Mouse (Mus musculus) splenic B cell, adult 2 months (primary cell): ENCODE data around the gene Ppfibp1.
"Not testable (repeated sequence)": the region's sequence is repeated elsewhere in the genome, so short reads cannot be mapped to it uniquely, and the experiment has no call there.

ENCODE experiments used
- DNase-seq: peaks from one replicate; pipeline ENCODE4 v3.0.0-alpha.2; 2011; ENCODE audit warnings: low read depth, low spot score
- H3K27me3 ChIP-seq: 2 replicates; pipeline ENCODE4 v1.6.1; 2012; ENCODE audit warnings: mild to moderate bottlenecking, low read length, moderate library complexity, mixed read lengths; ENCODE audit not compliant: control insufficient read depth, poor library complexity, insufficient read depth, severe bottlenecking
- H3K36me3 ChIP-seq: 2 replicates; pipeline ENCODE4 v1.6.1; 2012; ENCODE audit warnings: mild to moderate bottlenecking, low read length, moderate library complexity, mixed read lengths; ENCODE audit not compliant: control insufficient read depth, poor library complexity, insufficient read depth, severe bottlenecking

Gene Ppfibp1

GRCm38 (mm10) chr6:146887958-146888659 lies at the start of gene Ppfibp1:
Gene Ppfibp1 (plus strand): TSS chr6:146888487.
- peak; percentile 90 for DNase-seq
- H3K36me3 ChIP-seq, result no peaks in the 10 kb centered on the region
- no peaks in the 10 kb centered on the region for H3K27me3 ChIP-seq

DNA sequence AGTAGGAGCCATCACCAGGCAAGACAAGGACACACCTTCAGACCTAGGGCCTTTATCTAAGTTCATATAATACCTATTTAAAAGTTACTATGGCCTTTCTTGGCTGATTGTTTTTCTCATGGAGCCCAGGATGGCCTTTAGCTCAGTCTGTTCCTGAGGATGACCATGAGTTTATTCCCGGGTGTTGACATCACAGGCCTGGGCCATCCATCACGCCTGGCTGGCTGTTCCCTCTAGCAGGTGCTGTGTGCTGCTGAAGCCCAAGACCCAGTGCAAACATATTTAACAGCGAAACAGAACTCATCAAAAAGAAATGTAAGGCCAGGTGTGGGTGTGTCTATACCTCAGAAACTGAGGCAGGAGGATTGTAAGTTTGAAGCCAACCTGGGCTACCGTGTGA lies 49.4 kb upstream of the Ppfibp1 start:
- Histone ChIP-seq H3K27me3 (no peaks in the 10 kb centered on the region), H3K36me3 (no peaks in the 10 kb centered on the region)
- no peak for DNase-seq

- Histone ChIP-seq H3K36me3 (no peaks in the 10 kb centered on the region), H3K27me3 (no peaks in the 10 kb centered on the region)
- DNase-seq, result no peak
These were observed 43.4 kb upstream of the Ppfibp1 start for GRCm38 (mm10) chr6:146844867-146845266.

DNA sequence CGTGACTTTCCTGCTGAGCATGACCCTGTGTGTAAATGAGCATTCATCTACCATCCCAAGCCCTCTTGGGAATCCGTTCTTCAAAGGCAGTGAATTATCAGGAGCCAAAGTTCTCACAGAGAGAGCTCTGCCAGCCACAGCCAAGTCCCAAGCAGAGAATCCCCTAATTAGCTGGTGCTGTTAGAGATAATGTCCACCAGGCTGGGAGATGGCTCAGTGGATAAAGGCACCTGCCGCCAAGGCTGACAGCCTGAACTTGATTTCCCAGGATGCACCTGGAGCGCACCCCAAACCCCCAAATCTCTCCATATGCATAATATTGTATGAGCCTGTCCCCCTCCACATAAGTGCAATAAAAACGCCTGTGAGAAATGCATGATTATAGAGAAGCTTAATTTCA lies 42.9 kb upstream of the Ppfibp1 start:
- Histone ChIP-seq H3K27me3 (no peaks in the 10 kb centered on the region), H3K36me3 (no peaks in the 10 kb centered on the region)
- DNase-seq, result no peak

DNA sequence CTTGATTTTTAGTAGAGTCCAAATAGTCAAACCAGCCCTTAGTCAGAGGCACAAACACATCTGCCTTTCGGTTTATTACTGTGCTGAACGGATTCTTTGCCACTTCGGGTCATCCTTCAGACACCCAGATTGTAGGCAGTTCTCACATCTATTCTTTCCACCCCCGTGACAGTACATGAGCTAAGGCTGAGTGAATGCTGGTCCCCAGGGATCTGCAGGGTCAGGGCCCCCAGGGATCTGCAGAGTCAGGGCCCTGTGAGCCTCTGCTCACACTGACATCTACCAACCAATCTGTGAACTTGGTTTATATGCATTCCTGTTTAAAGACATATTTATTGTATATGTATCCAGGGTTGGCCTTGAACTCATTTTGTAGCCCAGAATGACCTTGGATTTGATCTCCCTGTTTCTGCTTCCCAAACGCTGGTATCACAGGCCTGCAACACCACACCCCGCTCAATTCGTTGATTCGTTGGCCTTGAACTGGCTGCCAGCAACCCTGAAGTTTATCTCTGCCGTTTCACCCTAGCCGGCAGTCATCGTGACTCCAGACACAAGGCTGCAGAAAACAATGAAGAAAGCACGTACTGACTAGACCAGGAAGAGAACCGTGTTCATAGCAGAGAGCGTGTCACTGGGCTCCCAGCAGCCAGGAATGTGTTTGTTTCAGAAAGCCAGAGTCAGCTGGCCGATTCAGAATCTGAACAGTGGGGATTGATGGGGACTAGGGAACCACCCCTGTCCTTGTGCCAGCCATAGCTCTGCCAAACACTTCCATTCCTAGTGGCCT lies 42.1 kb upstream of the Ppfibp1 start:
- peak; percentile 29 for DNase-seq
- Histone ChIP-seq H3K27me3 (no peaks in the 10 kb centered on the region), H3K36me3 (no peaks in the 10 kb centered on the region)

DNA sequence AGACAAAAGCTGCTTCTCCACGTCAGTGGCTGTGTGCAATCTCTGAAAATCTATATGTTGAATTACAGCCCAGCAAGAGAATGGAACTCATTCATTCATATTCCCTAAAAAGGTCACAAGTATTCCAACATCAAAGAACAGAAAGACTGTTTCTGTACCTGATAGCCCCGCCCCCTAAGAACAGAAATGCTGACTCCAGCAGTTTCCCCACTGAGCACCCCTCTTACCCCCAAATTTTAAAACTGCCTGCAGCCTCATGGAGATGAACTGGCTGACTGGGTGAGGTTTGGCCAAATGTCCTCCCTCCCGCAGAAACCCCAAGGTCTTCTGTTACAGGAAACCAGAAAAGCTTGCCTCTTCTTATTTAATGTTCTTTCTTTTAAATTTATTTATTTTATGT lies 40.9 kb upstream of the Ppfibp1 start:
- no peaks in the 10 kb centered on the region for H3K36me3 ChIP-seq
- DNase-seq, result no peak
- no peaks in the 10 kb centered on the region for H3K27me3 ChIP-seq

DNA sequence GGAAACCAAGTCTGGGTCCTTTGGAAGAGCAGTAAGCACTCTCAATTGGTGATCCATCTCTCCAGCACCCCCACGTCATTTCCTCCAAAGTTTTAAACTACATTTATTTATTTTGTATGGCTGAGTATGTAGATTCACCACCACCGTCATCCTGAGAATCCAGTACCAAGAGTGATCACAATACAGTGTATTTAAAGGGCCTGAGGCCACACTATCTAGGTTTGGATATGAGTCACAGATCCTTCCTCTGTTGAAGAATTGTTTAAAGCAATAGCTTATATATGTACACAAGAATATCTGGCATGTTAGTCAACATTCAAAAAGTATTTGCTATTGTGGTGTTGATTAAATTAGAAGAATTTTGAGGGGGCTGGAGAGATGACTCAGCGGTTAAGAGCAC lies 40.0 kb upstream of the Ppfibp1 start:
- no peak for DNase-seq
- no peaks in the 10 kb centered on the region for H3K27me3 ChIP-seq
- H3K36me3 ChIP-seq, result no peaks in the 10 kb centered on the region

DNA sequence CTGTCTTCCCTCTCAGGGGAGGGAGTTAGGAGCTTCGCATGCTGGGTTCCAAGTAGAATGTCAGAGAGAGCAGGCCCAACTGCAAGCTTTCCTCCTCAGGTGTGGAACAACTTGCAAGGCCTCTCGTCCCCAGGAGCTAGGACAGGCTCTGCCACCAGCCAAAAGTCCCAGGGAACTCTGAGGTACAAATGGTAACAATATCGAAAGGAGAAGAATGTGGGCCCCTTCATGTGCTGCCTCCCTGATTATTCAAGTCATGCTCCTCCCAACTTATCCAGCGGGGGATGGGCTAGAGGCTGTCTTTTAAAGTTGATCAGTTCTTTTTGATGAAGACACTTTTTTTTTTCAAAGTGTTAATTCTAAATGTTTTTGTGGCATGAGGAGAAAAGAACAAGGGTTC lies 38.2 kb upstream of the Ppfibp1 start, which contains the start of gene Smco2:
Smco2 (plus strand) TSS at position 55 of the 400 bp plus-strand sequence.
- no peaks in the 10 kb centered on the region for H3K27me3 ChIP-seq
- DNase-seq, result no peak
- no peaks in the 10 kb centered on the region for H3K36me3 ChIP-seq

GRCm38 (mm10) chr6:146851916-146852315 lies 36.4 kb upstream of the Ppfibp1 start:
- Histone ChIP-seq H3K27me3 (no peaks in the 10 kb centered on the region), H3K36me3 (no peaks in the 10 kb centered on the region)
- no peak for DNase-seq

DNA sequence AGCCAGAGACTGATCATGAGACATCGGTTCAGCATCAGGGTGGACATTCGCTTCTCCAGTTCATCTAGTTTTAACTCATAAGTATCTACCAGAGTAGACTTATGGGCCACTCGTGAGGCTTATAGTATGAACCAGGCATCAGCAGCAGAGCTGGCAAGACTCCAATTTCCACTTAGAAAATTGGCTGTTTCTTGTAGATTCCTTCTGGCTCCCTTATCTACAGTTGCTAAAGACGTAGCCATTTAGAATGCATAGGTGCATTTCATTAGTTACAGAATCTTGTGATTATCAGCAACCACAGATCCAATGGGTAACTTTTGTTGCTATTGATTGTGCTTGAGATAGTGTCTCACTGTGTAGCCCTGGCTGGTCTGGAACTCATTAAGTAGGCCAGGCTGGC lies 35.5 kb upstream of the Ppfibp1 start:
- DNase-seq, result no peak
- Histone ChIP-seq H3K36me3 (no peaks in the 10 kb centered on the region), H3K27me3 (no peaks in the 10 kb centered on the region)

DNA sequence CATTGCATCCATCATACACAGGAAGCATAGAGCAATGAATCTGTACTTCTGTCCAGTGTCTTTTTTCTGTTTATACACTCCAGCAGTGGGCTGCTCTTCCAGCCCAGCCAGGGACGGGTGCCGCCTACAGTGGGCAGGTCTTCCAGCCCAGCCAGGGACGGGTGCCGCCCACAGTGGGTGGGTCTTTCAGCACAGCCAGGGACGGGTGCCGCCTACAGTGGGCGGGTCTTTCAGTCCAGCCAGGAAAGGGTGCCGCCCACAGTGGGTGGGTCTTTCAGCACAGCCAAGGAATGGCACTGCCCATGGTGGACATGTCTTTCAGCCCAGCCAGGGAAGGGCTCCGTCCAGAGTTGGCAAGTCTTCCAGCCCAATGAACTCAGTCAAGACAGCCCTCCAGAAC lies 33.1 kb upstream of the Ppfibp1 start:
- DNase-seq, result no peak
- no peaks in the 10 kb centered on the region for H3K36me3 ChIP-seq
- no peaks in the 10 kb centered on the region for H3K27me3 ChIP-seq

- H3K27me3 ChIP-seq, result no peaks in the 10 kb centered on the region
- no peak for DNase-seq
- no peaks in the 10 kb centered on the region for H3K36me3 ChIP-seq
These were observed 30.9 kb upstream of the Ppfibp1 start for GRCm38 (mm10) chr6:146857386-146857785.

GRCm38 (mm10) chr6:146863154-146863553 lies 25.1 kb upstream of the Ppfibp1 start:
- no peak for DNase-seq

GRCm38 (mm10) chr6:146864370-146864769 lies 23.9 kb upstream of the Ppfibp1 start:
- not testable (repeated sequence) for H3K27me3 ChIP-seq, DNase-seq, H3K36me3 ChIP-seq

More at GRCm38 (mm10) chr6:146863154-146863553, 25.1 kb upstream of the Ppfibp1 start:
- Histone ChIP-seq H3K27me3 (no peaks in the 10 kb centered on the region), H3K36me3 (no peaks in the 10 kb centered on the region)

DNA sequence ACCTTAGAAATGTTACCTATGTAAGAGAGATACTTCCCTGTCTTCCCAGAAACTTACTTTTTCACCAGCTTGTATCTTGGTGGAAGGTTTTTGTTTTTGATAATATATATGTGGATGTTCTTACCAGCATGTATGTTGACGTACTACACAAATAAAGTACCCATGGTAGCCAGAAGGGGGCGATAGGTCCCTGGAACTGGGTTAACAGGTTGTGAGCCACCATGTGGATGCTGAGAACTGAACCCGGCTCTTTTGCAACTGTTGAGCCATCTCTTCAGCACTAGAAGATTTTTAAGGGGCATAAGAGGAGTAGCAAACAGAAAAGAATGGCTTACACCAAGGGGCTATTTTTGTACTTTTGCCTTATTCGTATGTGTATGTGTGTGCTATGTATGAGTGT lies 22.6 kb upstream of the Ppfibp1 start:
- H3K36me3 ChIP-seq, result no peaks in the 10 kb centered on the region
- H3K27me3 ChIP-seq, result no peaks in the 10 kb centered on the region
- no peak for DNase-seq
